Mouse (Mus musculus) olfactory bulb, adult 2 months (tissue): Measurements from ENCODE around the gene Unc13b.

ENCODE experiments used
- CTCF ChIP-seq: fragments of 200-500 bp; IDR thresholded peaks from 2 replicates; pipeline ENCODE4 v1.5.1; 2012; ENCODE audit warnings: low read depth, mild to moderate bottlenecking, low read length, moderate library complexity; ENCODE audit not compliant: insufficient read depth
- POLR2A ChIP-seq: fragments of 200-500 bp; IDR thresholded peaks from 2 replicates; pipeline ENCODE4 v1.6.1; 2012; ENCODE audit warnings: mild to moderate bottlenecking, low read depth, low read length, moderate library complexity; ENCODE audit not compliant: insufficient read depth

GRCm38 (mm10) chr4:43251269-43251668 is 192.5 kb downstream of the Unc13b start:
- TF ChIP-seq CTCF (no peak), POLR2A (no peak)
